Mouse (Mus musculus): ENCODE results near the gene Utp15.

The Utp15 gene

DNA sequence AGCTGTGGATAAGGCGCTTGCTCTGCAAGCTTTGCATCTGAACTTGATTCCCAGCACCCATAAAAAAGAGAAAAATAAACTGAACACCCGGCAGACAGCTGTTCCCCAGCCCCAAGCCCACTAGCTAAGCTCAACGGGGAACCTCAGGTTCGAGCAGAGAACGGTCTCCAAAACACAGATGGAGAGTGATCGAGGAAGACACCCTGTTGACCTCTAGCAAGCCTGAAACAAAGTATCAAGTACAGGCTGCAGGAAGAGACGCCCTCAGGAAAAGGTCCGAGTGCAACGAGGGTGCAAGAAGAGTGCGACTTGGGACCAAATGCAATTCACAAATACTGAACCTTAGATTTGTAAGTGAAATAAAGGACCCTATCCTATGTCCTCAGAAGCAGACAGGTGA, 13.2 kb downstream of the Utp15 start:
- no peak for DNase-seq (ENCODE audit: low read depth)

DNA sequence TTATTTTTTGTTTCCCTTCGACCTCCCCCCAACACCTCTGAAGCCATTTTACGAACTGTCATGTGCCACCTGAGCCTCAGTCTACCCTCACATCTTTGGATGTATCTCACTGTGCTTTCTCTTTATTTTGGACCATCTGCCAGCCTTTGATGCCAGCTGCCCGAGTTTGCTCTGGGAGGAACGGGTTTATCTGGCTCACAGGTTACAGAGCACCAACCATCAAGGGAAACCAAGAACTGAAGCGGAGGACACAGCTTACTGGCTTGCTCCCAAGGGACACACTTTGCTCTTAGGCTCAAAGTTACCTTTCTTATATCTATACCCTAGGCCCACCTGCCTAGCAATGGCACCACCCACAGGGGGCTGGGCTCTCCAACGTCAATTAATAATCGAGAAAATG, 17.5 kb downstream of the Utp15 start:
- no peak for DNase-seq (ENCODE audit: low read depth)

DNA sequence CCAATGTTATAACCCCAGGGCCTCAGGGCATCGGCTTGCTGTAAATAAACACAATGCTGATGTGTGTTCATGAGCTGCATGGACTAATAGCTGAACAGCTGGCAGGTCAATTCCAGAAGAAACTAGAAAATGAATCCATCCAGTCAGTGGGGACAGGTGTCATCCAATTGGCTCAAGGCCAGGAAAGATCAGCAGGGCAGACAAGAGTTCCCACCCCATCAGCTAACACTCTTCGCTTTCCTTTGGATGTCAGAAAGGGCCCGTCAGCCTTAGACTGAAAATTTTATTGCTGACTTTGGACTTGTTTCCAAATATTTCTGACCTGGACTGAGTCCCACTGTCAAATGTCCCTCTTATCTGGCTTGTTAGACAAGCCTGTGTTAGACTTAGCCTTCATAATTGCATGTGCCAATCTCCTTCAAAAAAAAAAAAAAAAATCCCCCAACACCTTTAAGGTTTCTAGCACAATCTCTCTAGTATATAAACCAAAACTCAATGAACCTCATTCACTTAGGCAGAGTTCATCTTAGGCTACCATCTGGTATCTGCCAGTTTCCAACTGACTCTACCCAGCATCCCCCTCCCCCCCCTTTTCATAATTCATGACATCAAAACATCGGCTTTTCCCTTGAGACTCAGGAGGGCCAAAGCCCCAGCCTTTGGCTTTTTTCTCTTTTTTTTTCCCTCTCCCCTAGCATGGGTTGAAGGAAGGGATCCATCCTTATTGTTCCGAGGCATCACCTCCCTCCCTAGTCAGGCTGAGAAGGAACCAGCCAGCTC, 18.1 kb downstream of the Utp15 start:
- no peak for DNase-seq (ENCODE audit: low read depth)

DNA sequence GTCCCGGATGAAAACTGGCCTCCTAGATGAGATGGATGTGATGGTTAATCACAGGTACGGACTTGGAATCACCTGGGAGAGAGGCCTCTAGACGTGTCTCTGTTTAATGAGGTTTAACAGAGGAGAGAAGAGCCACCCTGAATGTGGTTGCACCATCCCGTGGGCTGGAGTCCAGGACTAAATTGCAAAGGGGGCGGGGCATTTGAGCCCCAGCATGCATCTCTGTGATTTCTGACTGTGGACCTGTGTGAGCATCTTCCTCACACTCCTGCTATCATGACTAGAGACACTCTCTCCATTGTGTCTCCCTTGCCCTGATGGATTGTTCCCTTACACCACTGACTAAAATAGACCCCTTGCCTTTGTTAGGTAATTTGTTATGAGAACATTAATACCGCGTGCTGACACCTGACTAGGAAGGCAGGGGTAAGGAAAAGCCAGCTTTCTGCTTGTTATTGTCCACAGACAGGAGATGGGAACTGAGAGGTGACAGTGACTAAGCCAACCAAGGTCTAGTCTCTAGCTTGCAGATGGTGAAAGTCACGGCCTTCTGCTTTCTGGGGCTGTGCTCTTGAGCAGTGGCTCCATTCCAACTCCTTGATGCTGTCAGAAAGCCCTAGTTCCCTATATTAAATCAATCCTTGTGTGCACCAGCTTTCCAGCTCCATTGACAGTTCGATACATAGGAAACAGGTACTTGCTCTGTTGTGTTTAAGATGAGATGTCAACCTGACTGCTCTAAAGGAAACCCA, 21.1 kb downstream of the Utp15 start:
- DNase-seq (ENCODE audit: low read depth) = peak; percentile 44

DNA sequence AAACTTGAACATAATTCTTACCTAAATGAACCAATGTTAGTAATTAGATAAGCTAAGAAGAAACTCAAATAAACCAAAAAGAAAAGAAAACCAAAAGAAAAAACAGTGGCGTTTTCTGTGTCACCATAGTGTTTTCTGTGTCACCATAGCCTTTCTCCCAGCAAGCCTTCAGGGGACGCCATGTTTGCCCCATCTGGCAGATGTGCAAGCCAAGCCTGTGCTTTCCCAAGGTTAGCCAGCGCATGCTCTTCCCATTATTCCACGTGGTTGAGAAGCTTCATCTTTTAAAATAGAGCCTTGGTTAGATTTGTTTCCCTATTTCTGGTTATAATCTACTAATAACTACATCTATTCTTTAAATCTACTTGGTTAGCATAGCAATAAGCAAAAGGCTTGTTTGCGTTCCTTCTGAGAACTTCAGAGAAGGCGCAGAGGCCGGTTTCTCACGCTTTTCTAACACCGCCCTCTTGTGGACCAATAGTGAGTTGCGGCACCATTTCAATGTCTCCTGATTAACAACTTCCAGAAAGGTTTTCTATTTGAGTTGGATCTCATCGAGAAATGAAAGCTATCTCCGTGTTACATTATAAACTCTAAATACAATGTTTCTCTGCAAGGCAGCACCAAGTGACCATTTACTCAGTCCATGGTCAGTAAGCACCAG, 22.7 kb downstream of the Utp15 start:
- DNase-seq (ENCODE audit: low read depth) = peak; percentile 87

DNA sequence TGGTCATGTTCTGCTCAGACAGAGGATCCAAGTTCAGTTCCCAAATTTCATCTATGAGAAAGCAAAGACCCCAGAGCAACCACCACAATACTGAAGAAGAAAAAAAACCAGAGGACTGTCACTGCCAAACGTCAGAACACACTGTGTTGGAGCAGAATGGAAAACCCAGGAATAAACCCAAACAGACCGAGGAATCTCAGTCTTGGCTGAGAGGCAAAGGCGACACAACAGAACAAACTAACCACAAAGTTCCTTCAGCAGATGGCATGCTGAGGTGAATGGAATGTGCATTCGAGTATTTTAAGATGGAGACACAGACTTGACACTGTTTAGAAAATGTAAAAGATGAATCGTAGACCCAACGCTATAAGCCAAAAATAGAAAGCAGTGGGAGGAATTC, 27.4 kb downstream of the Utp15 start:
- no peak for DNase-seq (ENCODE audit: low read depth)

DNA sequence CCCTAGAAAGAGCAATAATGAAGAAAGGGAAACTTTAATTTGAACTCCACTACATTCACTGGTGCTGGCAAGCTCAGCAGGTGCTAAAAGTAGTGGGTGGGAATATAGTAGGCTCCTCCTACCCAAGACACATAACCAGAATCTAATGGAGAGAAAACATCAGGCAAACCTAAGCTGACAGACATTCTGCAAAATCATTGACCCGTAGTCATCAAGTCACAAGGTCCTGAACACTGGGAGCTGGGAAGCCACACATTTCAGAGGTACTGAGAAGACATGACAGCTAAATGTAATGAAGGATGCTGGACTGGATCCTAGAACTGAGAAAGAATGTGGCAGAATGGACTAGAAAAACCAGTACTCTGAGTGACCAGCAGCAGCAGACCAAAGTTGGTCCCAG, 32.3 kb downstream of the Utp15 start:
- no peak for DNase-seq (ENCODE audit: low read depth)

DNA sequence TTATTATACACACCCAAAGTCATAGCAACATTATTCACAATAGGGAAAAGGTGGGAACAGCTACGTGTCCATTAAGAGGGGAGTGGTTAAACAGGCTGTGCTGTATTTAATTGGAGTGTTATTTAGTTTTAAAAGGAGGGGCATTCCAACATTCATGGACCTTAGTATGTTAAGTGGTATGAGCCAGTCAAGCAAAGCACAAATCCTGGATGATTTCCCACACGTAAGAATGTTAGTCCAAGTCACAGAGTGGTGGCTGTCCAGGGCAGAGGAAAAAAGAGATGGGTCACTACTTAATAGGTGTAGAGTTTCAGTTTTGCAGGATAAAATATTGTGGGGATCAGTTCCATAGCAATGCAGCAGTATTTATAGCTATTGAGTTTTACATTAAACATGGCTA, 36.6 kb downstream of the Utp15 start:
- no peak for DNase-seq (ENCODE audit: low read depth)

DNA sequence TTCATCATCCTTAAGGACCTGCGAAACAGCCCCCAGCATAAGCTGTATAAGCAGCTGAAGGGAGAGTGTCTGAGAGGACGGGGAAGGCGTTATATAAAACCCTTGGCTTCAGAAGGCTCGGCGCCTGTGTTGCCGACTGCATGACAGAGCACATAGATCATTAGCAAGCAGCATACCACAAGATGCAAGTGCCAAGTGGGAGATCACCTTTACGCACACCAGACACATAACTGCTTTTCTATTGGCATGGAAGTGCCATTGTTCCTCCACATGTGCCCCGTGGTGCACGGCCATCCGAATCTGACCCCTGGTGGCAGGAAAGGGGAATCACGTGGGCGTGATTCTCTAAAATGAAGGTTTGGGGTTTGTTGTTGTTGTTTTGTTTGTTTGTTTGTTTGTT, 40.0 kb downstream of the Utp15 start:
- DNase-seq (ENCODE audit: low read depth) = peak; percentile 54

DNA sequence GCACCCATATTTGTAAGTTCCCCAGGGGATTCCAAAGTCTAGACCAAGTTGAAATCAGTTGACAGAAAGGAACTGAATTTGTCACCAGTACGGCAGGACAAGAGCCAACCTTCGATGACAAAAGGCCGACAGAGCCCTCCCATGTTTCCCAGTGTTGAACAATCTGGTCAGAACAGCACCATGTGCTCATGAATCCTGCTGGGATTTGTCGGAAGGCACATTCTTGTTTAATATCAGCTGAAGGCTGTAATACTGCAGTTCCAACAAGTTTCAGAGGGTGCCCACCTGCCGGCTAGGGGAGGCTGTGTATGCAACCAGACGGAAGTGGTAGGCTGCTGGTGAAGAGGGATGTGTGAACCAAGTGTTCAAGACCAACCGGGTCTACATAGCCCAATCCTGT, 52.7 kb downstream of the Utp15 start:
- DNase-seq (ENCODE audit: low read depth) = no peak

DNA sequence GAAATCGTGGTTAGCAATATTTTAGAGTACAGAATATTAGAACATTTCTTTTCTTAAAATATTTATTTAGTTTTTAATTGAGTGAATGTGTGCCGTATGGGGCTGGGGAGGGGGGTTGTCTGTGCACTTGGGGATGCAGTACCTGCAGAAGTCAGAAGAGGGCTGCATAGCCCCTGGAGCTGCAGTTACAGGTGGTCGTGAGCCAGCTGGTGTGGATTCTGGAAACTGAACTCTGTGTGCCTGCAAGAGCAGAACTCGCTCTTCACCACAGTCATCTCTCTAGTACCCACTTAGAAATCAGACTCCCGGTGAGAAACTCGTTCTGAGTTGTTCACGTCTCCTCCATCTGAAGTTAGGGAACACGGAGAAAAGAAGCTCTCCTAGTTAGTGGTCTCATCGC, 54.0 kb downstream of the Utp15 start:
- DNase-seq (ENCODE audit: low read depth) = peak; percentile 36

DNA sequence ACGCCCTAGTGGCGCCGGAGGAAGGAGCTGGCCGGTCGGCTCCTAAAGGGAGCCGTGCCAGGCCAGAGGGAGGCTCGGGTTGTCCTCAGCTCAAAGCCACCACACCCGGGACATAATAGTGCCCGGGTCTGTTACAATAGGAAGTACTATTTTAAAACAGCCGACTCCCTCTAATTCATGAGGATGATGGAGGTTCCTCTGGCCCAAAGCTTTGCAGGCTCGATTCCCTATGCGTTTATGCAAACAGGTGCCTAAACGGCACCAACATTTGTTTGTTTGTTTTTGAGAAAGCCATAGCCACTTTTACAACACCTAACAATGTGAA, 56.3 kb downstream of the Utp15 start:
- DNase-seq (ENCODE audit: low read depth) = no peak

DNA sequence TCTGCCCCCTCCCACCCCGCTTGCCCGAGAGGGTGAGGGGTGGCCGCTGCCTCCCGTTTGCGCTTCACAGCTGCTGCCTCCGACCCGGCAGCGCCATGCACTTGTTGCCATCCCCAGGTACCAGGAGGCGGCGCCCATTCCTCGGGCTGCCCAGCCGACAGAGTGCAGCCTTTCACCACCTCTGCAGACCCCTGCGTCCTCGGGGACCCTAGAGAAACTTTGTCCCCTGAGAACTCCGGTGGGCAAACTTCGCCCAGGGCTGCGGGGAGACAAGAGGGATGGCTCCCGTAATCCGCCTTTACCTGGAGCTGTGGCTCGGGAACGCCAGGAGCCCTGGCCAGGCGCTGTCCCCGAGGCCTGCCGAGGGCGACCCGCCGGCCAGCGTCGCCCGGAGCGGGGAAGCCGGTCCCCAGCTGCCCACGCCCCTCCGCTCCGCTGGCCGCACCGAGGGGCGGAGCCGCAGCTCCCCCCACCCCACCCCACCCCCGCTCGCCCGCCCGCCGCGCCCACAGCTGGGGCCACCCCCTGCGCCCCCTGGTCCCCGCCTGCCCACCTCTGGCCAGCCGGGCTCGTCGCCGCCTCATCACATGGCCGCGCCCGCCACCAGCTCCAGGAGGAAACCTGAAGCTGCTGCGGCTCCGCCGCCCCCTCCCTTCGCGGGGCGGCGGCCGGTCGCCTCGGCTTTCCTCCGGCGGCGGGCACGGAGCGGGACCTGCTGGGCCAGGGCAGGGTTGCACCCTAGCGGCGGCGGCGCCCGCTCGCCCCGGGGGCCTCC, 56.9 kb downstream of the Utp15 start, which contains the start of gene Arhgef28:
Arhgef28 (minus strand) TSS at position 669 of the 775 bp plus-strand sequence.
- DNase-seq (ENCODE audit: low read depth) = peak; percentile 65

DNA sequence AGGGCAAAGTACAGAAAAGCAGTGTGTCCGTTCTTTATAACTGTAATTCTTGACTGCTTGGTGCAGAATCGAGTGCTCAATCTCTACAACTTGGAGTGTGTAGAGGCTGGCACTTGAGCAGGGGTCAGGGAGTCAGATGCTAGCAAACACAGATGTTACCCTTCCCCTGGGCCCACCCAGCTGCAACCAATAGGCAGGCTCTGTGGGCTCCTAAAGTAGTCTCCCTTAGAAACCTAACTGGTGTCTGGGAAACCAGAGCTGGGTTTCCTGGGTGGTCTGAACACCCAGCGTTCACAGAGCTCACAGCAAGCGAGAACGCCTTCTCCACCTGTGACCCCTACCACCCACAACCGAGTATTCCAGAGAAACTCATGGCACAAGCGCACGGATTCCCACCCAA, 57.7 kb downstream of the Utp15 start:
- no peak for DNase-seq (ENCODE audit: low read depth)

DNA sequence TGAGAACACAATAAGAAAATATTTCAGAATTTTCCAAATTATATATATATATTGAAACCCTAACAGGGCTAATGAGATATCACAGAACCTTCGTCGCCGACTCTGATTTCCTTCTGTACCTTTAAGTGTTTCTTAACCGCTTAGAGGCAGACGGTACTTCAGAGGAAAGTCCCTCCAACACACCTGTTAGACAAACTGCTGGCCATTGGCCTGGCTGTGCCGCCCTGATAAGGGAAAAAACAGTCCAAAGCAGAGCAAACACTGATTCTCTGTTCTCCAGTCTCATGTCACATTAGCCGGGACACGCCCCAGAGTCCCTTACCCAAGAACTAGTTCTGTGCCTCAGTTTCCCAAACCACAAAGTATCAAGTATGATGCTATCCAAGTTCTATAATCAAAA, 58.5 kb downstream of the Utp15 start:
- no peak for DNase-seq (ENCODE audit: low read depth)

DNA sequence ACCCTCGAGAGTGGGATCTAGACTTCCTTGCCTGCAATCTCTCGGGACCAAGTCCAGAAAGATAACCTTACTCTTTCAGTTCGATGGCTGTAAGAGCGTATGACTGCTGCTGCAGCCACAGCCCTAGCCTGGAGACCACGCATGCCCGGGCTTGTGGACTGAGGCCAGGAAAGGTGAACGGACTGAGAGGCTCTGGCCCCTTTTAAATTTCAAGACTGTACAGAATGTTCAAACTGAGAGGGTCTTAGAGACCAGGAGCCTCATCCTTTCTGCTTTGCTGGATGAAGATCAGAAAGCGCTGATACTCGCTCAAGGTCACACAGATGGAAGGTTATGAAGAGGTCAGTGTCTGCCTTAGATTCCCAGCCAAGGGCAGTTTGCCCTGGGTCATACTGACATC, 61.4 kb downstream of the Utp15 start:
- no peak for DNase-seq (ENCODE audit: low read depth)
